Mouse (Mus musculus) kidney, adult 9 months (tissue): ENCODE measurements around the gene Fibin.

Experiments
- DNase-seq: peaks from one replicate; pipeline ENCODE4 v3.0.0; 2022

The Fibin gene

GRCm38 (mm10) chr2:110314074-110314473 lies 48.9 kb downstream of the Fibin start:
- no peak for DNase-seq

GRCm38 (mm10) chr2:110313305-110313824 lies 49.6 kb downstream of the Fibin start:
- no peak for DNase-seq
